Mouse (Mus musculus) layer of hippocampus, adult 18-20 months (tissue): Measurements from ENCODE around the gene Zfp512. TPM values are rescaled to one million over a fixed set of nuclear protein-coding genes. Genes with fewer than 3 reads are reported as not detected.
"Not testable (repeated sequence)": the region's sequence is repeated elsewhere in the genome, so short reads cannot be mapped to it uniquely, and the experiment has no call there.

ENCODE experiments used
- DNase-seq, 2 experiments: peaks; one replicate each; pipeline ENCODE4 v3.0.0; 2022; ENCODE audit warnings: low spot score in 2 of 2
- long read RNA-seq: library from polyadenylated mRNA; stranded (forward); transcript quantifications from one replicate; pipeline ENCODE4 v2.0.0, GENCODE M21; 2021
- total RNA-seq, 2 experiments: library from RNA; stranded (reverse); gene quantifications; 2 replicates each; pipeline ENCODE4 v1.2.3; 2021

Zfp512 gene
- total RNA-seq = 10 to 100 TPM; 48.6 to 51.0 TPM
- long read RNA-seq, transcript Zfp512-201 (14 exons, 3,299 nt) = major isoform, 25 of 96 reads
- long read RNA-seq, partial matches to known transcripts = 24 of 96 reads
- long read RNA-seq, other reads (novel, unspliced or antisense) = 47 of 96 reads

DNA sequence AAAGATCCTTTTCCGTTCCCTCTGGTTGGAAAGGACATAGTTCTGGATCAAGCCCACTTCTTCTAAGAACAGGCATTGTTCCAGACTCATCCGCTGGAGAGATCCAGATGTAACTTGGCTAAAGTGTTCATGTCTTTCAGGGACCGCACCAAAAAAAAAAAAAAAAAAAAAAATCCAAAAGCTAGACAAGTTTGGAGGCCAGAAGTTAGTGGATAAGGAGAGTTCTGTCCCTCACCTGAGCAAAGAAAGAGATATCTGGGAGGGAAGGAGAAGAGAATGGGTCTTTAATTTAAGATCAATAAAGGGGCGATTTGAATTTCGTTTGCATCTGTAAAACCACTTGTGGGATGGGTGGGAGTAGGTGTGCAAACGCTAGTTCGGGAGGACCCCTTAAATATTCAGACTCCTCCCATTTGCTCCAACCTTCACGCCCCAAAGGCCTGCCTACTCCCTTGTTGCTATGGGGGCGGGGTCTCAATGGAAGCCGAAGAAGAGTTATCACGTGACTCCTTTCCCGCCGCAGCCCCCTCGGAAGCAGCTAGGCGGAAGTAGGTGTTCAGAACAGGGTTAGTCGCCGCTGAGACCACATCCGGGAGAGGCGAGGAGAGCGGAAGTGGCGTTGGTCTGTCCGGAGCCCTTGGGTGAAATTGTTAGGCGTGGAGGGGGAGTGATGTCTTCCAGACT is at the start of gene Zfp512:
TSS of gene Zfp512 (plus strand) at position 554 of the 684 bp plus-strand sequence.
- peak; percentile 90 to 95 for DNase-seq

DNA sequence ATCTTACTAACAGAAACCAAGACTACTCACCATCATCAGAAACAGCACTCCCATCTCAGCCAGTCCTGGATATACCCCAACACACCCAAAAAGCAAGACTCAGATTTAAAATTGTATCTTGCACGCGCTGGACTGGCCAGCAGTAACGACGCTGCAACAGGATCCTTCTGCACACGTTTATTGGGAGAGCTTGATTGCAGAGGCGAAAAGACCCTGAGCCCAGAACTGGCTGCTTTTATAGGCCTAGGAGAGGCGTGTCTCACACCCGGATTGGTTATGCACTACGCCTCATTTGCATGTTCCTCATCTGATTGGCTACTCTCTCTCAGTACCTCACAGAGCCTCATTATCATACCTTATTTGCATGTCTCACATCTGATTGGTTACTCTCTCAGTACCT is 17.5 kb upstream of the Zfp512 start:
- DNase-seq = not testable (repeated sequence)

DNA sequence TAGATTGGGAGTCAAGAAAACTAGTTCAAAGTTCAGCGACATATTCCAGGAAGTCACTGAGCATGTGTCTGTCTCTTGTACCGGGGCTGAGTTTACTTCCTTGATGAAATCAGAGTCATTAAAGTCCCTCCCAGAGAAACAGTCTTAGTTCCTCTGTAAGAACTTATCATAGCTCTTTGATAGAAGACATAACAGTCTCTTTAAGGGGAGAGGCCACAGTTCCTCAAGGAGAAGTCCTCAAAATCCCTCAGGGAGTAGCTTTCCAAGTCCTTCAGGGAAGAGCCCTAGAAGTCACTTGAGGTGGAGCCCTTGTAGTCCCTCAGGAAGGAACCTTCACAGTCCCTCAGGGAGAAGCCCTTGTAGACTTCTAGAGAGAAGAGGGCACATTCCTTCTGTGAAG is 895 bp upstream of the Zfp512 start:
- DNase-seq = no peak

DNA sequence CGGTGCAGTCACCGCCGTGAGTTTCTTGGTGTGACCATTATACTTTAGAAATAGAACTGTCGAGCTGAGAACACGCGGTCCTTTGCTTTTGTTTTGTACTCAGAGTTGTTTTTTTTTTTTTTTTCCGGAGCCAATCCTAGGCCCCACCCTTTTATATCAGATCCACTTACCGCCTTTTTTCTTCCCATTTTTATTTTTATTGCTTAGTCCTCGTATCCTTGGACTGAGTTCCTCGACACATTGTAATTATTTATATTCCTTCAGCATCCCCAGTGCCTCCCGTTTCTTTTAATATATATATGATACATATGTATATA is 289 bp downstream of the Zfp512 start:
- no peak for DNase-seq

DNA sequence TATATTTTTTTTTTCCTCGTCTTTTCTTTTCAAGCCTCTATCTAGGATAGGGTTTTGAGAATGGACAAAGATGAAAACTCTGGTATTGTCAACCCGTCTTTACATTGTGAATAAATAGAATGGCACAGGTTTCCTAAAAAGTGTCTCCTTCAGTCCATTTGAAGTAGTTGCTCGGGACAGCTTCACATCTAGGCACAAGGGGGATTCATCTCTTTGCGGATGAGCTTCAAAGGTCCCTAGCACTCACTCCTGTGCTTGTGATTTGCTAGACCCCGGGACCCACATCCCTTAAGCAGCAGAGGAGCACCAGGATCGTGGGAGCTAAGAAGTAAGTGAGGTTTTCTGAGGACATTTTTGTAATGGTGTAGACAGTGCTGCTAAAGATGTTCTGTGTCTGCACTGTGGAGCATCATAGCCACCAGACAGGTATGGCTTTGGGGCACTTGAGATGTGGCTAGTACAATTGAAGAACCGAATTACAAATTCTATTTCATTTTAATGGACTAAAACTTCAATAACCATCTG is 717 bp downstream of the Zfp512 start:
- no peak for DNase-seq

DNA sequence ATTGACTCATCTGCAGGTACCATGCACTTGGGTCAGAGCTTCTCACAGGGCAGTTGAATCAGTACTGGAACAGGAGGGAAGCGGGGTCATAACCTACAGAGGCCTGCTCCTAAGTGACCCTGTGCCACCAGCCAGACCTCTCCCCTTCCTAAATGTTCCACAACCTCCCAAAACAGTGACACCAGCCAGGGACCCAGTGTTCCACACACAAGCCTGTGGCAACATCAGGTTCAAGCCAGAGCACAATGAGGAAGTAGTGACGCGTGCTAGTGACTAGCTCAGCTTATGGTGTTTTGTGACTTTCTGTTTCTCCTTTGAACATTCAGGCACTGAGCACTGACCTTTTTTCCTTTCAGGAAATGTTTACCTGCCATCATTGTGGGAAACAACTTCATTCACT is 15.6 kb downstream of the Zfp512 start:
- DNase-seq = no peak

DNA sequence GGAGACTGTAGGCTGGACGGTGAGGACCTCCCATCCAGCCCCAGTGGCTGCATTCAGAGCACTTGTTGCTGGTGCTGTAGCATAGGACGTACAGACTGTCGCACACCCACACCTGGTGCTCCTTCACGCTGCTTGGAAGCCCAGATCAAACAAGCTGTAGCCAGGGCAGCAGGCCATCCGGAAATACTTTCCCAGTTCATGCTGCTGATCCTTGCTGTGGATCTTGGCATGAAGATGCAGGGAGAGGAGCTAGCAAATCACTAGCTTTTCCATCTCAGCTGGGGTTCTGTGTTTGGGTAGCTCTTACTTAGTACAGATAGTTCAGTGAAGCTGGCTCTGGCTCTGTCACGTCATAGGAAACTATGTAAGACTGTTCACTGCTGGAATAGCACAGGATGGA is 17.5 kb downstream of the Zfp512 start:
- DNase-seq = no peak

DNA sequence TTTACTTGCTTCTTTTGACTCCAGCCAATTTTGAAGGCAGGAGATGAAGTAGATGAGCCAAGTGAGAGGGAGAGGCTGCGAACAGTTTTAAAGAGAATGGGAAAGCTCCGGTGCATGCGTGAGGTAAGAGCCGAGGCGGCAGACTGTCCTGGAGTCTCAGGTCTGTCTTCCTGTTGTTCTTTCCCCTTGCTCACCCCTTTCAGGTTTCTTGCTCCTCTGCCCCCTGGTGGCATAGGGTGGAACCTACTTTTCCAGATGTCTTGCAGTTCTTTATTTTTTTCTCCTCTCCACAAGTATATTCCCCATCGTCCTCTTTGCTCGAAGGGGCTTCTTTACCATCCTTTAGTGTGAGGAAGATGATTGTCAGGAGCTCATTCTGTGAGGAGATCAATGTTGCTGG is 18.1 kb downstream of the Zfp512 start:
- DNase-seq = peak in 1 of 2 experiments; percentile 35

DNA sequence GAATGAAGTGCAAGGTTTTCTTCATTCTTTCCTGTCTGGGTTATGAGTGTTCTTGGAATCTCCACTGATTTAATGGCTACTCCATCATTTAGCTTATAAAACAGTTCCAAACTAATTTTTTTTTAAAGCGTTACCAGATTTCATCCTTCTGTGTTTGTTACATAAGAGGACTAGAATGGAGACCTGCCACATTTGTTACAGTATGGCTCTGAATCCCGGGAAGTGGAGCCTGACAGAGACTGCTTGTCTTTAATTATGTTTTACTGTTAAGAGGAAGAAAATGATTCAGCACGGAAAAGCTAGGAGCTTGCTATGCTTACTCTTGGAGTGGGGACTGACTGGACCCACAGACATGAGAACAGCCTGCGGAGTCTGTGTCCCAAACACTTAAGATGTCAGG is 28.3 kb downstream of the Zfp512 start:
- peak in 1 of 2 experiments; percentile 60 for DNase-seq

DNA sequence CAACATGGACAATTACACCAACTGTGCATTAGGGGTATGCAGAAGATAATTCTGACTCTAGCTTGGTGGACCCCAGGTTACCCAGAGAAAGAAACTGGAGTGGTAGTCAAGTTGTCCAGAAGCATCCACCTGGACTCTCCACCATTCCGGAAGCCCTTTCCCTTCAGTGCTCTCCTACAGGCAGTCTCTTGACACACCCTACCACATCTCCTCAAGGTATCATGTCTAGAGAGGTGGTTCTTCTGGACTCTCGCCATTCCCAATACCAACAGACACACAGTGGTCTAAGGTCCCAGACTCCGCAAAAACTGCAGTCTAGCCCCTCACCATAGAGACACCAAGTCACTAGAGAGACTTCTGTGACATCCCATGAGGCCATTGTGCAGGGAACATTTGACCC is 33.2 kb downstream of the Zfp512 start, which contains the start of gene 4930548H24Rik:
TSS of gene 4930548H24Rik (plus strand) at position 301 of the 400 bp plus-strand sequence.
- DNase-seq = no peak

DNA sequence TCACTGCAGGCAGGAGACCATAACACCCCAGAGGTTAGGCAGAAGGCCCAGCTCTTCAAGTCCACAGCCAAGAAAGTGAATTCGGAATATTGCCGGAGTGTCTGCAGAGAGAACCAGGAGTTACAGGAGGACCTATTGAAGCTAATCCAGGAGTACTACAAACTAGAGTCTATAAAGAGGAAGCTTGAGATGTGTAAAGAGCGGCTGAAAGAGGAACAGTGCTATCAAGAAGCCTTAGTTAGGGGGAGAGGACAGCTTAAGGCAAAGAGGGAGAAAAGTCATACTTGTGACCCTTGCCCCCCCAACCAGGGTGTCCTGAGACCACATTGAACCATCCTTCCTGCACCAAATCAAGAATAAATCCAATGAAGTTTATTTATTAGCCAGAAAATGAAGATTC is 35.7 kb downstream of the Zfp512 start:
- no peak for DNase-seq

DNA sequence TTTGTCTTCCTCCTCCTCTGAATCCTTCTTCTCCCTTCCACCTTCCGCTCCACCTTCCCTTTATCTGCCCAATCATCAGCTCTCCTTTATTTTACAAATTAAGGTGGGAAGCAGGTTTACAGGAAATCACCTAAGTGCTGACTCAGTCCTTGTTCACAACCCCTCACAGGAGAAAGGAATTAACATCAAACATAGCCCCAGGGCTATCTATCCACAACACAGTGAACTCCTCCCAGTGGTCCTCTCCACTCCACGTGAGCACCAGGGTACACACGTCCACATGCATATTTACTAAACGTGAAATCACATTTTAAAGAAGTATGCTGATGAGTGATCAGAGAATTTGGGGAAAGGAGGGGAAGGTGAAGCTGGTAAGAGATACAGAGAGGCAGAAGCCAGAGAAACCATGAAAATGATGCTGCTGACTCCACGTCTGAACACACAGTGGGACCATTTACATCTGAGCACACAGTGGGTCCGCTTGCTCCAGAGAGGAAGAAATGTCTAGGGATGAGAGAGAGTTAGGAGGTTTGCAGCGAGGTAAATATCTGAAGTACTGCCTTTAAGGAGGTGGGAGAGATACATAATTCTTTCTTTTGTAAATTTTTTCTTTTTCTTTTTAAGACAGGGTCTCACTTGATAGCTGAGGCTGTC is 37.0 kb downstream of the Zfp512 start:
- DNase-seq = no peak

DNA sequence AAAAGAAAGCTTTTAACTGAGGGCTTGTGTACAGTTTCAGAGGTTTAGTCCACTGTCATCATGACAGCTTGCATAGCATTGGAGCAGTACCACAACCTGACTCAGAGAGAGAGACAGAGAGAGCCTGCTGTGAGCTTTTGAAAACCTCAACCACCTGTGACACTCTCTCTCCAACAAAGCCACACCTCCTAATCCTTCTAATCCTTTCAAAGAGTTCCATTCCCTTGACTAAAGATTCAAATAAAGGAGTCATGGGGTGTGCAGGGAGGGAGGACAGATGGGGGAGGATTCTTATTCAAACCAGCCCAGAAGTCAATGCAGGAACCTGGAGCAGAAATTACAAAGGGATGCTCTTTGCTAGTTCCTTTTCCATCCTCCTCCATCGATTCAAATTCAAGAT is 39.8 kb downstream of the Zfp512 start:
- no peak for DNase-seq

DNA sequence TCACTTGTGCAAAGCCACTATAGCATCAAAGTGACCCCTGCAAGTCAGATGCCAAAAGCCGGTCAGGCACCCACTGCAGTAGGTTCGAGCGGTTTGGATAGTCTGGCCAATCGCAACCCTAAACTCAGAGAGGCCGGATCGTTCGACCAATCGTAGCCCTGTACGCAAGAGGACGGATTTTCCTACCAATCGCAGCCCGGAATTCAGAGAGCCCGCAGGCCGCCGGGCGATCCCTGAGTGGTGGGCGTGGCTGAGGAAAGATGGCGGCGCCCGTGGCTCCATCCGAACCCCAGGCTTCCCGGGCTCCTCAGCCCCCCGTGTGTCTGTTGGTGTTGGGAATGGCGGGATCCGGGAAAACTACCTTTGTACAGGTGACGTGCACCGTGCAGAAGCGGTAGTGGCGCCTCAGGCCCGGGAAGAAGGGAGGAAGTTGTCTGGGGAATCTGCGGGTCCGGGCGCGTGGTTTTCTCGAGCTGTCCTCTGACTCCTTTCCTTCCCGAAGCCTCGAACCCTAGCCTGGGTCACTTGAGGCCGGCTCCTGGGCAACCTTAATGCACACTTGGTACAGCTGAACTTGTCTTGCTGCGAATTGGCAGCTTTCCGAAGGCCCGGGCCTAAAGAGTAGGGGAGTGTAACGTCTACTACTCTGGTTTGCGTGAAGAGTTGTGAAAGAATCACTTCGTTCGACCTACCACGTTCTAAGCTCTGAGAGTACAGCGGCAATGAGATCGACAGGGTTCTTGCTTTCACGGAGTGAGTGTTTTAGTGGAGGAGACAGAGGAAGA is 42.5 kb downstream of the Zfp512 start, which contains the start of gene Gpn1:
TSS of gene Gpn1 (plus strand) at position 229 of the 785 bp plus-strand sequence.
- DNase-seq = peak; percentile 84 to 95

DNA sequence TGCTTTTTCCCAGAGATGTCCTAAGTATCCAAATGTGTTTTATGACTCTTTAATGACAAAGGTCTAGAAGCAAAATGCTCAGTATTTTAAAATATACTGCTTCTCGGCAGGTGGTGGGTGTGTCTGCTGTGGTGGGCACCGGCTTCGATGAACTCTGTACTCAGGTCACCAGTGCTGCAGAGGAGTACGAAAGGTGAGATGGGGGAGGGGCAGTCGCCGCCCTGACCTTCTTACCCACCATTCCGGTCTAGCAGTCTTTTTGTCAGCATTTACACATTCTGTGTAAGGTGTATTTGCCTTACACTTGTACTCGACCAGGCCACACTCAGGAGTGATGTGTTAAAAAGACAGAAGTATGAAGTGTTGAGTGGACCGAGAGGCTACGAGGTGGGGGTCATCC is 52.6 kb downstream of the Zfp512 start:
- no peak for DNase-seq

DNA sequence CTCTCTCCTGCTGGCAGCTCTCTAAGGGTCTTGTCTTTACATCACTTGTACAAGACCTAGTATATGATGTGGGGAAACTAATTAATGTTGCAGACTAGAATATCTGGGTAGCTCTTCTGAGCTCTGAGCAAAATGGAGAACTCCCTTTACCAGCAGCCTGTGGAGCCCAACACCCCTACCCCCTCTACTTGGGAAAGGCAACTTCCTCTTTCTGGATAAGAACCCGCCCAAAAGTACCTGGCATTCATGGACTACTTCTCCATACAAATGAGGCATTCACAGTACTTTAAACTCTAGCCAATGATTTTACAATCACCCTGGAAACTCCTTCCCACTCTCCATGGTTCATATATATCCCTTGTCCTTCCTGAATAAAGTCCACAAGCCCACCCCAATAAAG is 60.2 kb downstream of the Zfp512 start:
- no peak for DNase-seq

DNA sequence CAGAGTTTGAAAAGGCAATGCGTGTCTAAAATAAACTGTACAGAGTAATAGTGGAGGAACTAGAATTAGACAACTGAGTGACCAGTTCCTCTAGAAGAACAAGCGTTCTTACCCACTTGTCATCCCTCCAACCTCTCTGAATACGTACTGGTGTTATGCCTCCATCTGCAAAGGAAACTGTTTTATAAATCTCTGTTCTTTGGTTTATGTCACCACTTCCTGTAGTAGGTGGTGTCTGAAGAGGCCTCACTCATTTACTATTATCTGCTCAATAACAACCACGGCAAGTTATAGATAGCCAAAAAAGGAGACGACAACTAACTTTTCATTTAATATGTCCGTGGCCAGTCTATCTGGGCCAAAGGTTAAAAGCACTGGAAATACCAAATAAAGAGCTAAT is 68.3 kb downstream of the Zfp512 start:
- no peak for DNase-seq

DNA sequence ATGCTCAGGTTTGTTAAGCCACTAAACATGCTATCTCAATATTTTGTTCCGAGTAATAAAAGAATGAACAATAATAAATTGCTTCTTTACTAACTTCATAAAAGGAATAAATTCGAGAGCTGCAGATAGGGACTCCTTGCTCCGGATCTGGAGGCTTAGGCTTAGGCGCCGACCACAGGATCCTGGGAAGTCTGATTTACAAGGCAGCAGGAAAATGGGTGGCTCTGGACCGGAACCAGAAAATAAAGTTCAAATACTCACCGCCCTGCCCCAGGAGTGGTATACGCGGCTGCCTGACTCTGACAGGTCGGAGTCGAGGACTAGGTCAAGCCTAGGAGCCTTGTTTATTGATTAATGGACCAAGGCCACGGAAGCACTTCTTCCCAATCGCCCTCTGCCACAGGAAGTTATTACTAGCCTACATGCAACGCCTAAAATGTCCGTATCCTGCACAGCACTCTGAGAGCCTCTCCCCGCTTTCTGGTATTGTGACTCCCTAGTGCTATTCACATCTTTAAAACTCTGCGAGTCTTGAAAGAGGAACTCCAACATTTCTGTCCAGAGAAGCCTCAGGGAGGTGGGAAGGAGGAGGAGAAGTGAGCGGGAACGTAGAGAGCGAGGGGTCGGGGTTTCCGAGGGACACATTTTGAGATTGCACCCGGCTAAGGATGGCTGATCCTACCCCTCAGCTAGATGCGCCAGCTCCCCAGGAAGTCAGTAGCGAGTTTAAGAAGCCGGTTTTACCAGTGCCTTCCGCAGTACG is 74.3 kb downstream of the Zfp512 start, which contains the start of gene Slc4a1ap:
TSS of gene Slc4a1ap (plus strand) at position 642 of the 763 bp plus-strand sequence.
- DNase-seq = peak; percentile 66 to 83

DNA sequence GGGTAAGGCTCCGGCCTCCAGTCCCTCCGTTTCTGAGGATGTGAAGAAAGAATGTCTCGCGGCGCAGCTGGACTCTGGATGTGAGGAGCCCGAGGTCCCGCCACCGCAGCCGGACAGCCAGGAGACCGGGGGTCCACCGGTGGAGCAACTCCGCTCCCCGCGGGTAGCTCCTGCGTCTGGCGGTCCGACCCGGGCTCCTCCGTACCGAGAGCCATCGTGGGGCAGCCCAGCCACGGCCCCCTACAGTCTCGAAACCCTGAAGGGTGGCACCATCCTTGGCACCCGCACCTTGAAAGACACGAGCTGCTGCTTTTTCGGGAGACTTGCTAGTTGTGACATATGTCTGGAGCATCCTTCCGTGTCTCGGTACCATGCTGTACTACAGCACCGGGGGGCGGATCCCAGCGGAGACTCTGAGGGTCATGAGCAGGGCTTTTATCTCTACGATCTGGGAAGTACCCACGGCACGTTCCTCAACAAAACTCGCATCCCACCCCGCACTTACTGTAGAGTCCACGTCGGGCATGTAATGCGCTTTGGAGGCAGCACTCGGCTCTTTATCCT is 75.0 kb downstream of the Zfp512 start:
- no peak for DNase-seq

DNA sequence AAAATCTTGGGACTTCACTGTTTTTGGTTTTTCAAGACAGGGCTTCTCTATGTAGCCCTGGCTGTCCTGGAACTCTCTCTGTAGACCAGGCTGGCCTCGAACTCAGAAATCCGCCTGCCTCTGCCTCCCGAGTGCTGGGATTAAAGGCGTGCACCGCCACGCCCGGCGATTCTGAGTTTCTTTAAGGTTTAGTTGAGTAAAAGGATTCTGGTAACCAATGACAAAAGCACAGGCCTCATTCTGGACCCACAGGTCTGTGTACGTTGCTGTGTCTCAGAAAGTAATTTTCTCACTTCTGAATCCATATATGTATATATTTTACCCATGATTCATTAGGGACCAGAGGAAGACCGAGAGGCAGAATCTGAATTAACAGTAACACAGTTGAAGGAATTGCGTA is 75.5 kb downstream of the Zfp512 start, which contains the start of gene Supt7l:
TSS of gene Supt7l (minus strand) at position 101 of the 400 bp plus-strand sequence.
- DNase-seq = not testable (repeated sequence)
